Mouse (Mus musculus) stomach, postnatal 0 days (tissue): ENCODE results near the gene Cops7a.

Experiments used
- CTCF ChIP-seq: IDR thresholded peaks from 2 replicates; pipeline ENCODE4 v1.5.1; 2016; ENCODE audit warnings: antibody characterized with exemption, low read depth, mild to moderate bottlenecking, moderate library complexity
- EP300 ChIP-seq: optimal IDR thresholded peaks from 2 replicates; pipeline ENCODE3; 2016; ENCODE audit warnings: antibody characterized with exemption

GRCm38 (mm10) chr6:124992241-124992640 lies 26.9 kb upstream of the Cops7a start:
- TF ChIP-seq CTCF (no peak), EP300 (no peak)
